Mouse (Mus musculus) small intestine, adult 10 weeks (tissue): ENCODE measurements around the gene Aldh5a1. TPM values are rescaled to one million over a fixed set of nuclear protein-coding genes. Genes with fewer than 3 reads are reported as not detected.

Experiments
- polyA plus RNA-seq: library from polyadenylated mRNA; stranded (reverse); fragments of 350-450 nt; fragmentation: Illumina TruSeq; extraction: RNeasy Lipid Tissue Mini Kit (QIAGEN cat#74804); gene quantifications from one replicate; pipeline ENCODE4 v1.2.3, GENCODE M21; 2014; ENCODE audit warnings: low replicate concordance

The Aldh5a1 gene
- 14.3 TPM for polyA plus RNA-seq

GRCm38 (mm10) chr13:24937108-24937838 is at the start of gene Aldh5a1:
Gene Aldh5a1 (minus strand): TSS chr13:24937661.

GRCm38 (mm10) chr13:24942512-24943282 is 5.2 kb upstream of the Aldh5a1 start, which contains the start of gene Gpld1:
Gene Gpld1 (plus strand): TSS chr13:24943152.

Other genes starting within 250 kb of the Aldh5a1 start
- gene Armh2, start 196.4 kb downstream of the Aldh5a1 start, polyA plus RNA-seq: not detected
- gene Gmnn, start 175.7 kb downstream of the Aldh5a1 start, polyA plus RNA-seq: 74.0 TPM
- gene BC005537, start 136.0 kb downstream of the Aldh5a1 start, polyA plus RNA-seq: 313 TPM
- gene Acot13, start 106.1 kb downstream of the Aldh5a1 start, polyA plus RNA-seq: 119 TPM
- gene Tdp2, start 106.0 kb downstream of the Aldh5a1 start, polyA plus RNA-seq: 357 TPM
- gene D130043K22Rik, start 92.5 kb downstream of the Aldh5a1 start, polyA plus RNA-seq: 11.2 TPM
- 3.7 TPM for gene Gpld1, start 5.5 kb upstream of the Aldh5a1 start, polyA plus RNA-seq
- 33.8 TPM for gene Mrs2, start 82.7 kb upstream of the Aldh5a1 start, polyA plus RNA-seq
- gene Dcdc2a, start 118.3 kb upstream of the Aldh5a1 start, polyA plus RNA-seq: 0.22 TPM